Mouse (Mus musculus) lung, postnatal 0 days (tissue): Measurements from ENCODE around the gene Ccdc88c. TPM values are rescaled to one million over a fixed set of nuclear protein-coding genes. Genes with fewer than 3 reads are reported as not detected.

ENCODE experiments used
- ATAC-seq: fragments of 200-750 bp; cut with Nextera tagmentation; 2 replicates; pipeline ENCODE4 v1.8.0; 2017; ENCODE audit warnings: moderate library complexity
- DNase-seq: peaks from one replicate; pipeline ENCODE4 v3.0.0-alpha.2; 2016; ENCODE audit warnings: low spot score
- H3K27ac ChIP-seq: fragments of 300-500 bp; sonication (generic); 2 replicates; pipeline ENCODE4 v1.5.1; 2014; ENCODE audit warnings: antibody characterized with exemption, mild to moderate bottlenecking, low read length, mixed read lengths
- H3K27me3 ChIP-seq: fragments of 300-500 bp; sonication (generic); replicated peaks from 2 replicates; pipeline ENCODE4 v1.6.1; 2014; ENCODE audit warnings: low read length, mixed read lengths; ENCODE audit not compliant: insufficient read depth
- H3K36me3 ChIP-seq: fragments of 300-500 bp; sonication (generic); 2 replicates; pipeline ENCODE4 v1.6.1; 2014; ENCODE audit warnings: low read length, mixed read lengths; ENCODE audit not compliant: insufficient read depth
- H3K4me1 ChIP-seq: fragments of 300-500 bp; sonication (generic); 2 replicates; pipeline ENCODE4 v1.6.1; 2014; ENCODE audit warnings: antibody characterized with exemption, low read depth, low read length, mixed read lengths; ENCODE audit not compliant: insufficient read depth
- H3K4me2 ChIP-seq: fragments of 300-500 bp; sonication (generic); replicated peaks from 2 replicates; pipeline ENCODE4 v1.6.1; 2014; ENCODE audit warnings: low read depth, mild to moderate bottlenecking, low read length, moderate library complexity, mixed read lengths
- H3K4me3 ChIP-seq: fragments of 300-500 bp; sonication (generic); 2 replicates; pipeline ENCODE4 v1.5.1; 2014; ENCODE audit warnings: low read depth, low read length
- H3K9ac ChIP-seq: fragments of 300-500 bp; sonication (generic); replicated peaks from 2 replicates; pipeline ENCODE4 v1.6.1; 2014; ENCODE audit warnings: low read depth, mild to moderate bottlenecking
- H3K9me3 ChIP-seq: fragments of 300-500 bp; sonication (generic); 2 replicates; pipeline ENCODE4 v1.6.1; 2016; ENCODE audit warnings: low read length, mixed read lengths
- CTCF ChIP-seq: IDR thresholded peaks from 2 replicates; pipeline ENCODE4 v1.5.1; 2016; ENCODE audit warnings: antibody characterized with exemption, mild to moderate bottlenecking
- EP300 ChIP-seq: IDR thresholded peaks from 2 replicates; pipeline ENCODE4 v1.6.1; 2016; ENCODE audit warnings: antibody characterized with exemption, mild to moderate bottlenecking, control low read depth
- WGBS: fragments of 180-500 bp; shearing (Covaris S2); extraction: QIAGEN DNeasy Blood & Tissue Kit; methylation state at CpG from one replicate; pipeline ENCODE4 v1.1.7; 2014; 5-methylcytosine and 5-hydroxymethylcytosine counted together
- polyA plus RNA-seq: library from polyadenylated mRNA; unstranded; fragments of >200 nt; fragmentation: Nextera tagmentation; extraction: Ambion mirVana; gene quantifications from 2 replicates; pipeline ENCODE4 v1.2.1, GENCODE M21; 2015

The Ccdc88c gene
- polyA plus RNA-seq, 1 experiment from 2014 or later: 7.4 TPM

DNA sequence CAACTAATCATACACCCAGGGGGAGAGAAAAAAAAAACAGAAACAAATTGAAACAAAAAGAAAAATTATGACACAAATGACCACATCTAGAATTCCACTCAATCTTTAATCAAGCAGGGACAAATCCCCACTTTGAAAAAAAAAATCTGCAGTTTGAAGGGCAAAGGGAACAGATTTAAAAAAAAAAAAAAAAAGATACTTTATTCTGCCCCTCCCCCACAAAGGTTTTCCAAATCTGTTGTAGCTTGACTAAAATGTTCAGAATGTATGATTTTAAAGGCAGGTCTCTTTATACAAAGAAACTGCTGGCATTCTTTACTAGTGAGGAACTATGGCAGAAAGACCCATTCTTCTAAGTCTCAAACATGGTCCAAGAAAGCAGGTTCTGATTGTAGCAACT, 11.1 kb upstream of the Ccdc88c start:
- DNase-seq: no peak
- Histone ChIP-seq H3K27ac (no peak overlapping the region), H3K9ac (no peak overlapping the region), H3K27me3 (no peaks in the 10 kb centered on the region), H3K4me1 (no peaks in the 10 kb centered on the region), H3K9me3 (no peaks in the 10 kb centered on the region), H3K4me3 (no peak overlapping the region), H3K36me3 (peaks cover 41% of the 10 kb centered on the region), H3K4me2 (no peak overlapping the region)
- no peak for ATAC-seq
- TF ChIP-seq EP300: no peak
- TF ChIP-seq CTCF: no peak

DNA sequence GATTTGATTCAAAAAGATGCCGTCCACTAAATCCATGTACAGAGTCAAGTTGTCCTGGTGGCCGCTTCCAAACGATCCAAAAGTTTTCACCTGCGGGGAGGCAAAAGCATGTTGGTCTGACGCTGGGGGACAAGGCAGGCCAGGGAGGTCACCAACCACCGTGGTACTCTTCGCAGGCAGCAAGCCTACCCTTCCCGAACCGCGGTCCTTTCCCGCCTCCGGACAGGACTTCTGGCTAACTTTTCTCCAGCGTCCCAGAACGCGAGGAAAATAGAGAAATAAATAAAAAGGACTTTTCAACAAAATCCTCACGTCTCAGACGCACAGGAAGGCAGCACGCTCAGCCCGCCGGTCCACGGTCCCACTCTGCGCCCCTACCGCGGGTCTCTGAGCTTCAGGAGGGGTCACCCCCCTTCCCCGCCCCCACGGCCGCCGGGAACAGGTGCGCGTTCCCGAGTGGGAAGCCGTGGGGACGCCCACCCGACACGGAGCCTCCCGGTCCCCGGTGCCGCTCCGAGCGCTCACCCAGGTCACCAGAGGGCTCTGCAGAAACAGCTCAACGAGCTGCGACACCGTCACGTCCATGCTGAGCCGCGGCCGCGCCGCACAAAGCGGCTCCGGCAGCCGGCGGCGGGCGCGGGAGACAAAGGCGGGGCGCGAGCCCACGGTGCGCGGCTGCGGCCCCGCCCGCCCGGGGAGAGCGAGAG, 456 bp downstream of the Ccdc88c start:
- Histone ChIP-seq H3K4me1 (no peaks in the 10 kb centered on the region; the same call in 1 of the 2 replicates), H3K4me3 (peak overlapping the region; percentile 63), H3K9ac (peak overlapping the region; percentile 44), H3K4me2 (peak overlapping the region; percentile 96), H3K27ac (peak overlapping the region; percentile 78), H3K36me3 (no peaks in the 10 kb centered on the region), H3K9me3 (no peaks in the 10 kb centered on the region), H3K27me3 (no peaks in the 10 kb centered on the region; the same call in 1 of the 2 replicates)
- no peak for DNase-seq
- TF ChIP-seq EP300 (no peak), CTCF (no peak)
- no peak for ATAC-seq
- WGBS: under 1% methylated on average over 49 of the region's 67 CpGs

DNA sequence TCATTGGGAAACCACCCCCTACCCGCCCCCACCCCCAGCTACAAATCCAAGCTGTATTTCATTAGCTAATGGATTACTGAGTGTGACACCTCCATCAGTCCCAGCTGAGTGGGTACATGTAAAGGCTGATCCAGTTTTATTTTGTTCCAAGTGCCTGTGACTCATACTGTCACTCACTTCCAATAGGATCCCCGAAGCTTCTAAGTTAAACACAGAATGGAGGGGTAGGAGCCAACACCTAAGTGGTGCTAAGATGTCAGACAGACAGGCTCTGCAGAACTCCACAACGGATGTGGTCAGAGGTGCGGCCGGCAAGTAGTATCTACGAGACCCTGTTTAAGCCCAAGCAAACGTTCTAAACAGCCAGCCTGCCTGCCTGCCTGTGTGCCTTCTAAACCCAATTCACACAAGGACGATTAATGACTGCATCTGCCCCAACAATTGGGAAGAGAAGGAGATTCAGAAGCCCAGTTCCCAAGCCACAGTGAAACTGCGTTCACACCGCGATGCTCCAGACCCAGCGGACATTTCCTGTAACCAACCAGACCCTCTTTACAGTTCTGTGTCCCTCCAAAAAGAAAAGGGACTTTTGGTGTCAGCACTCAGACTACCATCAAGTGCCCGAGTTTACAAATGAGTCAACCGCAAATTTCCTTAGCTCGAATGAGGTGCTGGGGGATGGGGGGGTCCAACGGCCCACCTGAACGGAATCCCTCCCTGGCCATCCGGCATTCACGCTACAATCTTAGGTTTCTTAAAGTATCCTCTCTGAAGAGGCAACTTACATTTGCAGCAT, 1.2 kb downstream of the Ccdc88c start:
- no peak for TF ChIP-seq EP300
- TF ChIP-seq CTCF: no peak
- WGBS: 6% methylated on average over 19 of the region's 19 CpGs
- Histone ChIP-seq H3K9ac (no peak overlapping the region), H3K4me2 (peak overlapping the region; percentile 96), H3K27me3 (no peaks in the 10 kb centered on the region; the same call in 1 of the 2 replicates), H3K36me3 (no peaks in the 10 kb centered on the region), H3K4me1 (no peaks in the 10 kb centered on the region; the same call in 1 of the 2 replicates), H3K9me3 (no peaks in the 10 kb centered on the region), H3K27ac (peak overlapping the region; percentile 78; the same call in 1 of the 2 replicates), H3K4me3 (peak overlapping the region; percentile 63)
- ATAC-seq (no peak), DNase-seq (peak; percentile 59)

DNA sequence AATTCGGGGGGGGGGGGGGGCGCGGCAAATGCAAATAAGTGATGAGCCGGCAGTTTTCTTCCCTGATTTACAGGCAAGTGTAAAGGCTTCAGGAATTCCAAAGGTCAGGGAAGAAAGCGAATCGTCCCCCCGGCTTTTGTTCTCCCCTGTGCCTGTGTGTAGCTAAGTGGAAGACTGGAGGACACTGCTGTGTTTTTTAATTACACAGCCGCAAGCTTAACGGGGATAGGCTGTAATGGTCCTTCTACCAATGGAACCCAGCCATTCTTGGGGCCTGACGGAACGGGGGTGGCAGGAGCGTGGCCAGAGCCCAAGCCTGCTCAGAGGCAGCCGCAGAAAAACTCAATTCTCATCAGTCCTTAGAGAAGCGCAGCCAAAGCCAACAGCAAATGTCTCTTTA, 1.9 kb downstream of the Ccdc88c start:
- WGBS: 29% methylated on average over 14 of the region's 14 CpGs
- Histone ChIP-seq H3K9ac (no peak overlapping the region), H3K27me3 (no peaks in the 10 kb centered on the region; the same call in 1 of the 2 replicates), H3K27ac (peak overlapping the region; percentile 62), H3K4me1 (no peaks in the 10 kb centered on the region; the same call in 1 of the 2 replicates), H3K4me3 (peak overlapping the region; percentile 21), H3K4me2 (peak overlapping the region; percentile 96), H3K36me3 (no peaks in the 10 kb centered on the region), H3K9me3 (no peaks in the 10 kb centered on the region)
- no peak for ATAC-seq
- TF ChIP-seq EP300 (no peak), CTCF (no peak)
- no peak for DNase-seq

DNA sequence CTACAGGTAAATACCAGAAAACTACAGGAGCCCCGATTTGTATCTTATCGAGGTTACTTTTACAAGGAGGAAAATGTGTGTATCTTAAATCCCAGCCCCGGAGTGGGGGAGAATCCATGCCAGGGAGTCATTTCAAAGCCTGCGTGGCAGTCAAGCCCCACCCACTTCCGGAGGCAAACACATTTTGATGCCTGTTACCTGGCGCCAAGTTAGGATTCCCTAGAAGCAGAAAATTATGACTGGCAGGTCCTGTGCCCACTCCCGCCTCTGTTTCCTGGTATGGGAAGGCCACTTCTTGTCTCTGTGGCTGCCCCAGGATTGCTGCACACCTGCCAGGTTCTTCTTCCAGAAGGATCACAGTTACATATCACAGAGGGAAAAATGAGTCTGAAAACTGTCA, 2.3 kb downstream of the Ccdc88c start:
- no peaks in the 10 kb centered on the region; the same call in 1 of the 2 replicates for H3K27me3 ChIP-seq
- TF ChIP-seq EP300: no peak
- no peak for TF ChIP-seq CTCF
- H3K36me3 ChIP-seq: no peaks in the 10 kb centered on the region
- peak overlapping the region; percentile 21; the same call in 1 of the 2 replicates for H3K4me3 ChIP-seq
- 0 out of 2 replicates have a peak overlapping the region, but pooled peaks have one; percentile 20 for H3K27ac ChIP-seq
- DNase-seq: peak; percentile 83
- no peak overlapping the region for H3K9ac ChIP-seq
- peak overlapping the region; percentile 96 for H3K4me2 ChIP-seq
- no peaks in the 10 kb centered on the region for H3K9me3 ChIP-seq
- no peak for ATAC-seq
- peaks cover 2% of the 10 kb centered on the region; the same call in 1 of the 2 replicates for H3K4me1 ChIP-seq
- WGBS: 47% methylated on average over 7 of the region's 7 CpGs

DNA sequence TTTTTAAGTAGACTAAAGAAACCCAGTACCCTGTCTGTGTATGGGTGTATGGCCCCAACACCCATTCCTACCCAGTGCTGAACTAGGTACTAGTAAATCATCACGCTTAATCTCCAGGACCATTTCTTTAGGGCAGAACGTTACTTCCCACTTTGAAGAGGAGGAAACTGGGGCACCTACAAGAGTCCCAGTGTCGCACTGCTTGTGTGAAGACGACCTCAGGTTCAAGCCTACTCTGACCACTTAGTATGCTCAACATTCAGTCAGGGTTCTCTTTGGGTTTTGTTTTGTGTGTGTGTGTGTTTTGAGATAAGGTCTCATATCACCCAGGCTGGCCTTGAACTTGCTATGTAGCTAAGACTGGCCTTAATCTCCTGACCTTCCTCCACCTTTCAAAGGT, 2.8 kb downstream of the Ccdc88c start:
- ATAC-seq (no peak), DNase-seq (no peak)
- H3K27me3 ChIP-seq: no peaks in the 10 kb centered on the region; the same call in 1 of the 2 replicates
- H3K27ac ChIP-seq: no peak overlapping the region
- peaks cover 3% of the 10 kb centered on the region; the same call in 1 of the 2 replicates for H3K4me1 ChIP-seq
- TF ChIP-seq EP300 (no peak), CTCF (no peak)
- H3K9me3 ChIP-seq: no peaks in the 10 kb centered on the region
- no peak overlapping the region for H3K4me3 ChIP-seq
- WGBS: 63% methylated on average over 4 of the region's 4 CpGs
- H3K36me3 ChIP-seq: no peaks in the 10 kb centered on the region
- no peak overlapping the region for H3K9ac ChIP-seq
- no peak overlapping the region for H3K4me2 ChIP-seq
